Mouse (Mus musculus): Measurements from ENCODE around the gene Ifitm3.

- no peak for TF ChIP-seq POLR2A (IDR thresholded peaks at IDR 0.05; ENCODE audit: low read depth, low read length)
- TF ChIP-seq CTCF (conservative IDR thresholded peaks at IDR 0.05; ENCODE audit: insufficient read depth, insufficient read length, low read depth, low read length), result no peak
These were observed 22.0 kb upstream of the Ifitm3 start for GRCm38 (mm10) chr7:141032458-141033167.
